Mouse (Mus musculus) ovary, postnatal 10 days (tissue): ENCODE data around the gene Mrpl30.

Experiments used
- DNase-seq: peaks from one replicate; pipeline ENCODE4 v3.0.0; 2022; ENCODE audit warnings: low spot score

Gene Mrpl30

DNA sequence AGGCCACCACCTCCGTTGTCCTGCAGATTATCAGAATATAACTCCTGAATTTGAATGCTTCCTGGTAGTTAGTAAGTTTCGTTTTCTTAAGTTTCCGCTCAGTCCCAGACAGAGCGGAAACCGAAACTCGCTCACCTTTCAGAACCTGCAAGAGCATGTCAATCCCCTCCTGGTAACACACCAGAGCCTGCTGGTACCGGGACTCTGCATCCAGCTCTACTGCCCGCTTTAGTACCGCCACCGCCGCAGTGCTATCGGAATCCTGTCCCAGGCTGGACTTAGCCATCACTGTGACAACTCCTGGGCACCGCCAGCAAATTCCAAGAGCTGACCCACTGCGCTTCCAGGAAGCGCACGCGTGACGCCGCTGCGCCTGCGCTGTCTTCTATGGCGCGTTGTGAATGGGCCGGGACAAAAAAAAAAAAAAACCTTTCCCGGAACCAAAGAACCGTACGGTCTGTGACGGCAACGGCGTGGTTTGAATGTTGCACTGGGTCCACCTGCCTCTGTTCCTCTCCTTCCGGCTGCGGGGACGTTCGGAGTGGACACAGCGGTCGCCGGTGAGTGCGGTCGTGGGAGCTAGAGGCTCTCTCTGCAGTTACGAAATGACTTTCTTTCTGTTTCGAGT lies at the start of gene Mrpl30, which contains the start of gene Mitd1:
Mrpl30 (plus strand) TSS at position 453 of the 628 bp plus-strand sequence.
Mitd1 (minus strand) TSS at position 387 of the 628 bp plus-strand sequence.
- DNase-seq, result peak; percentile 75

- no peak for DNase-seq
These were observed 43.4 kb upstream of the Mrpl30 start for GRCm38 (mm10) chr1:37846878-37847277.

DNA sequence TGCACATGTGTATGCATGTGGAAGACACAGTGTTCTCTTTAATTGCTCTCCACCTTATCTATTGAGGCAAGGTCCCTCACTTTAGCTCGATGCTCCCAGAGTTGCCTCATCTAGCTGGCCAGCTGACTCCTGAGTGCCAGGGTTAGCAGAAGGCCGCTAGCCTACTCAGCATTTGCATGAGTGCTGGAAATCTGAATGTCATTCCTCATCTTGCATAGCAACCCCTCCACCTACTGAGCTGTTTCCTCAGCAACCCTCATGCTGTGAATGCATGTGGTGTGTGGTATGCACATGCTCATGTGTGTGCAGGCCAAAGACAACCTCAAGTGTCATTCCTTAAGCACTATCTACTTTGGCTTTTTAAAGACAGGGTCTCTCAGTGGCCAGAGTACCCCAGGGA lies 39.6 kb upstream of the Mrpl30 start:
- no peak for DNase-seq

DNA sequence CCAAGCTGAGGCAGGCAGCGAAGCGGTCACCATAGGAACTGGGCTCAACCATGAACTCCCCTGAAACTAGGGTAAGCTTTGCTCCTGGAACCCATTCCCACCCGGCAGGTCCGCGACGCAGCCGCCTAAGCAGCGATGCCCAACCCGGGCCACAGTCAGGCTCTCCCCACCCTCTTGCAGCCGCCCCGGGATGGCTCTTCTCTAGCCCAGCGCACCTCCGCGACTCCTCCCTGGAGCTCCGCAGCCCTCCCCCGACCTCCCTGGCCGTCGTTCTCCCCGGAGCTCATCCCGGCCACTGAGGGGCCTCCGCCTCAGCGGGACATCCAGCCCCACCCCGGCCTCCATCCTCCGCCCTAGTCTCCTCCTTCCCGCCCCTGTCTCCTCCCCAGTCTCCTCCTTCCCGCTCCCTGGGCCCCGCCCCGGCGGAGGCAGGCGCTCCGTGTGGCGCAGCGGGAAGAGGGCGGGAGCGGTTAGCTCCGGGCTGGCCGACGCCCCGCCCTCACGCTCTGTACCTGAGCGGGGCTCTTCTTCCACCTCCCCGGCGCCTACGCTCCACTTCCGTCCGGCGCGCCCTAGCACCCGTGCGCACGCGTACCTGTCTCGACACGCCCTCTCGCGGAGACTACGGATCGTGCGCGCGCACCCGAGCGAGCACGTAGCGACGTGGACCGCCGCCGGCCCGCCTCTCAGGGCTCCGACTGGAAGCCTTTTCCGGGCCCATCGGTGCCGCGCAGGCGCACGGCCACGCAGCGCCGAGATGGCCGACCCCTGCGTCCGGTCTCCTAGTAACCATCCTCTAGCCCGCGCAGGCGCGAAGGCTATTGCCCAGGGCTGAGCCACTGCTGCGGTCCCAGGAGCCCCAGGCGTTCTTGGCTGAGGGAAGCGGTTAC lies 25.5 kb upstream of the Mrpl30 start:
- DNase-seq, result peak; percentile 98

DNA sequence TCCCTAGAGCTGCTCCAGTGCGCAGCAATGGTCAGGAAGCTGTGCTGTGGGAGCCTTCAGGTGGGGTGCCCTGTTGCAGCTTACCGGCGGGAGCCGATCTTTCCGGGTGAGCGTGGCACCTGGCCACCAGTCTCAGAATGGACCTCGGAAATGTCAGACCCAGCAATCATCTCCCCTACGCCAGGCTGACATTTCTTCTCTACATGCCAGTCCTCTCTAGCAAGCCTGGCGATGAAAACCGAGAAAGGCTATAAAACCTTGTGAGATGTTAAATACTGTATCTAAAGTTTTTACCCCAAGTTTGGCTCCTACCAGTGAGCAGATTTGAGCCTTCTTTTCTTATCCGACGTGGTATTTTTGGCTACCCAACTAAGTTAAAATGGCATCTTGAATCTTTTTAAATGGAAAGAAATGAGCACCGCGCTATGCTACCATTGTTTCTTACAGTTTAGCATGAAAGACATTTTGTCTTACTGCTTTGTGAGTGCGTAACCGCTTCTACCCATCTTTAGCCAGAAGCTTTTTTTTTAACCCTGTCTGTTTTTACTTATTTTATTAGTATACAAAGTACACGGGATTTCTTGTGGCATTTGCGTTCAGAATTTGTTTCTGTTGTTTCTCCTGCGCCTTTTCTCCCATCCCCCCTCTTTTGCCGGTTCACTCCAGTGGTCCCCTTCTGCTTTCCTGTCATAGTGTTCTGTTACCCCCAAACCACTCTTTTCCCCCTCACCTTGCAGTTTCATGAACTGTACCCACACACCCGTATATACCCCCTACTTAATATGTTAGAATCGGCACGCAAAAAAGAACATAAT lies 24.7 kb upstream of the Mrpl30 start:
- no peak for DNase-seq

DNA sequence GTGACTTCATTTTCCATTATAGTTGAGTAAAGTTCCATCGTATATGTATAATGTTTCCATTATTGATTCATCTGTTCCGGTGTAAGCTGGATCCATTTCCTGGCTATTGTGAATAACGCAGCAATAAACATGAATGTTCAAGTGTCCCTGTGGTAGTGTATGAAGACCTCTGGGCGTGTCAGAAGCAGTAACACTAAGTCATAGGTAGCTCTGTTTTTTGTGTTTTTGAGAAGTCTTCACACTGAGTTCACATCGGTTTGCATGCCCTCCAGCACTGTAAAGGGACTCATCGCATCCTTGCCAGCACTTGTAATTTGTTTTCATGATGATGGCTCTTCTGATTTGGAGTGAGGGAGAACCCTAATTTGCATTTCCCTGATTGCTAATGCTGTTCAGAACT lies 24.0 kb upstream of the Mrpl30 start, which contains the start of gene Tsga10:
Tsga10 (minus strand) TSS at position 144 of the 400 bp plus-strand sequence.
- DNase-seq, result no peak

- DNase-seq, result no peak
These were observed 23.2 kb upstream of the Mrpl30 start for GRCm38 (mm10) chr1:37867056-37867455.

DNA sequence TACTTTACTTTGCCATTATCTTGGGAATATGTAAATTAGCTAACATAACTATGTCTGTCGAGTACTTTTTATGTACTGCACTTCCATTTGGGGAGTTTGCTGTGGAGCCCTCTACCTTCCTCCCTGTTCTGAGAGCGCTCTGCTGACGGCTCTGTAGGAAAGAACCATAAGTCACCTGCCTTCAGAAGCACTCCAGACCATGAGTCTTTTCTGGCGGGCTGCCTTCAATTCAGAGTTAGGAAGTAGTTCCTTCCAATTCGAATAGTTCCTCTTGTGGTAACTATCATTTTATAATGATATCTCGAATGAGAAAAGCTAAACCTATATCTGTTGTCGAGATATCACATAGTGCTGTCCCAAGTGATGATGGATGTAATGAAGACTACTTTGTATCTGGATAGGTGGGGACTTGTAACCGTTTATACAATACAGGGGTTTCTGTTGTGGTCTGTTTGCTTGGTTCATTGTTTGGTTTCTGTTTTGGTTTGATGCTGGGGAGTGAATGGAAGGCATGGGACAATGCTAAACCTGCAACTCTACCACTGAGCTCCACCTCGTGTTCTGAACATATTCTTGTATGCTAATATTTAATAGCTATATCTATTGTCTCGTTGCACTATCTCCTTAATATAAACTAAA lies 22.5 kb upstream of the Mrpl30 start:
- no peak for DNase-seq

DNA sequence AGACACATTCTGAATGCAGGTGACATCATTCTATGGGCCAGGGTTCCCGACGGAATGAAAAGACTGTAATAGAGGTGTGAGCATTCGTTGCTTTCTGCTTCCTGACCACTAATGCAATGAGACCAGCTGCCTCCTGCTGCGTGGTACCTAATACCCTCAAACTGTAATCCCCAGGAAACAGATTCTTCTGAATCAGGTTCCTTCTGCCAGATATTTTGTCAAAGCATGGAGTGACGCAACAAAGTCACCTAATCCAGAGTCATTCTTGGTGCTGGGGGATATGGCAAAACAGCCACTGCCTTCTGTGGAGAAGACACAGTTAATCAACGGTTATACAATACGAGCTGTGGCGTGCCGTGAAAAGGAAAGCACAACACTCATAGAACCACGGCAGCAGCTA lies 21.6 kb upstream of the Mrpl30 start:
- DNase-seq, result no peak

GRCm38 (mm10) chr1:37869362-37869761 lies 20.9 kb upstream of the Mrpl30 start:
- DNase-seq, result no peak

DNA sequence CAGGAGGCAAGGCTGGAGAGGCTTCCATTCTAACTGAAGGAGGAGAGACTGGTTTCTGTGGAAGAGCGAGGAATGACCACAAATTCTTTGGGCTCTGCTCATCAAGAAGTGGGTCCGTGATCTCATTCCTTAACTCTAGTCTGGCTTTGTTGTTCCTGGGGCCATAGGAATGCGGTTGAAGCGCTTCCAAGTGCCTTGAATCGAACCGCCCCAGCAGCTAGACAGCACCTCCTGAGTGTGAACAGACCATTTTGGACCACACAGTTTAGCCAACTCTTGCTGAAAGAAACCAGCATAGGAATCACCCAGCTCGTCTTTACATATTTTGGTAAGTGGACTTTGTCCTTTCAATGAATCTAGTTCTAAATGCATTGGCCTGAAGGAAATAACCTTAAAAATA lies 18.6 kb upstream of the Mrpl30 start, which contains the start of gene Lipt1:
Lipt1 (plus strand) TSS at position 35 of the 400 bp plus-strand sequence.
- no peak for DNase-seq

DNA sequence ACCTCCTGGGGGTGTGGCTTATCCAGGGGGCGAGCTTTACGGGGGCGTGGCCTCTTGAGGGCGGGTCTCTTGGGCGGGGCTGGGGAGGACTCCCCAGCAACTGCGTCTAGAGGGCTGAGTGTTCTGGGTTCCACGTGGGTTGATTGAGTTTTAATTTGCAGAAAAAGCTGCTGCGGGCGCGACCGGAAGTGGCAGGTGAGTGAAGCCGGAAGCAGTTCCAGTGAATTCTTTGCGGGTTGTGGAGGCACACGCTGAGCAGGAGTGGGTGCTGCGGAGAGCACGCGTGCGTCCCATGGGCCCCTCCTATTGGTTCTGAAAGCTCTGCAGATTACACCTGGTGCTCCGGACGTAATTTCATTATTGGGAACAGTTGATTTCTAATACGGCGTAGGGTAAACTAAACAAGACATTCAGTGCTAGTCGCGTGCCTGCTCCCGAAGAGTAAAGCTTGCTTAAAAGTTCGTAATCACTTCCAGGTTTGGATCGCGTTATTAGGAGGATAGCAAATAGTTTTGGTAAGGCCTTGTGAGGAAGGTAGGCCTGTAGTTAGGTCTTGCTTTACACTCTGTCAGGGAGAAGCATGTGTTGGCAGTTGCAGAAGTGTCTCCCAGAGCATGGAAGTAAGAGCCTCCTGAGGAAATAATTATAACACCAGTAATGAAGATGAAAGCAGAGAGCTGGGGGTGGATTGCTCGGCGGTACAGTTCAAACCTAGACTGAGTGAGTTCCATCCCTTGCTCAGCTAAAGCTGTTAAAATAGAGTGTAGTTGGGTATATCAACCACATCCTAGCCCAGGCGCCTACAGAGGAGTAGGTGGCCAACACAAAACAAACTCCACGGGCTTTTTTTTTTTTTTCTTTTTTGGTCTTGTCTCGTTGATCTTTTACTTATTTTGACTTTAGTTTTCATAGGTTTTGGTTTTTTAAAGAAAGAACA lies 17.9 kb upstream of the Mrpl30 start:
- peak; percentile 46 for DNase-seq

DNA sequence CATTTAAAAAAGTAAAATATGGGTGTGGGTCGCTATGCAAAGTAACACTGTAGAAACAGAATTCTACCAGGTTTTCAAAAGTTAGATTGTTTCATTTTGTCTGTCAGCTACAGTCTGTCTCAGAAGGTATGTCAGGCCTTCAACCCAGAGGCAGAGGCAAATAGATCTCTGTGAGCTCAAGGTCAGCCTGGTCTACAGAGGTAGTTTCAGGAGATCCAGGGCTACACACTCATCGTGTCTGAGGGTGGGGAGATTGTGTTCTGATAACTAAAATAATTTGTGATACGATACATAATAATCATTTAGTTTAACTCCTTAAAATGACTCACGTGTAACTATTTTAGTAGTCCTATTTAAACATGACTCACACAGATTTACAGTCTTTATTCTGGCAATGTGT lies 17.1 kb upstream of the Mrpl30 start:
- DNase-seq, result no peak

DNA sequence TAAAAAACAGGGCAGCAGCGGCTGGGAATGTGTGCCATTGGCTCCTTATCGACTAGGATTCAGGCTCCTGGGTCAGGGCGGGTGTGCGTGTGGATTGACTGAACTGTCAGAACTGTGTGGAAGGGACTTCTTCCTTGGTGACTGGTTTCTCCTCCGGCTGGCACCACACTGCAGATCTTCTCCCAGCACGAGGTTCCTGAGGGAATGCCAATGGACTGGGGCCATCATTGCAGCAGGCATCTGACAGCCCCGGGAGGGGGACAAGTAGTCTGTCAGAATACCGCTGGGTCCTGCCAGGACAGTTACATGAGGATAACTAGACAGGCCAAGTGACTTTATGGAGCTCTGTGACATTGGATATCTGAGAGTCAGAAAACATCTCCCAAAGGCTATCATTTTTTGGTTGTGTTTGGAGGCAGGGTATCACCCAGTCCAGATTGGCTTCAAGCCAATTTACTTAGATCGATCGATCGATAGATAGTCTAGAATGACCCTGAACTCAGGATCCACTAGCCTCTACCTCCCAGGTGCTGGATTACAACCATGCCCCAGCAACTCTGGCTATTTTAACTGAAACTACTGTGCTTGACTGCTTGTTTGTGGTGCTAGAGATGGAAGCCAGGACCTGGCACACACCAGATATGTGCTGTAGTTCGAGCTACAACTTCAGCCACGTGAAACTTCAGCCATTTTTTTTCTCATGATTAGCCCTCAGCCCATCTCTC lies 12.4 kb upstream of the Mrpl30 start:
- no peak for DNase-seq

- DNase-seq, result no peak
These were observed 6.9 kb upstream of the Mrpl30 start for GRCm38 (mm10) chr1:37883411-37883810.

- no peak for DNase-seq
These were observed 5.8 kb upstream of the Mrpl30 start for GRCm38 (mm10) chr1:37884451-37884850.

- DNase-seq, result no peak
These were observed 1.1 kb upstream of the Mrpl30 start for GRCm38 (mm10) chr1:37889206-37889605.

- no peak for DNase-seq
These were observed 1.1 kb downstream of the Mrpl30 start for GRCm38 (mm10) chr1:37891400-37891799.

- DNase-seq, result no peak
These were observed 4.3 kb downstream of the Mrpl30 start for GRCm38 (mm10) chr1:37894606-37895005.

DNA sequence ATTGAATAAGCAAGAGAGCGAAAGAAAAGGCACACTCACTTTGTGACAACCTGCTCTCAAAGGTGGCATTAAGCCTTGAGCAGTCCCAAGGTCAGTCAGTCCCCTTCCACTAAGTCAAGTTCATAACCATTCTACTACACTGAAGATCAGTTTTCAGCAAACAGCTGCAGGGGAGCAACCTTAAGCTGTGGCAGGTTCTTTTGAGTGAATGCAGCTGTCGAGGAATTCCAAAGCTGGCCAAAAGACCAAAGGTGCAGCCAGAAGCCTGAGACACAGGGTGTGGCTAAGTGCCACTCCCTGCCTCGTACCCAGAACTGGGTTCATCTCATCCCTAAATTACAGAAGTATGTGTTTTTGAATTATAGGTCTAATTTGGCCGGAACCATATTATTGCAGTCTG lies 9.5 kb downstream of the Mrpl30 start:
- DNase-seq, result no peak
